Mouse (Mus musculus): ENCODE results near the gene Zc3h18.

DNA sequence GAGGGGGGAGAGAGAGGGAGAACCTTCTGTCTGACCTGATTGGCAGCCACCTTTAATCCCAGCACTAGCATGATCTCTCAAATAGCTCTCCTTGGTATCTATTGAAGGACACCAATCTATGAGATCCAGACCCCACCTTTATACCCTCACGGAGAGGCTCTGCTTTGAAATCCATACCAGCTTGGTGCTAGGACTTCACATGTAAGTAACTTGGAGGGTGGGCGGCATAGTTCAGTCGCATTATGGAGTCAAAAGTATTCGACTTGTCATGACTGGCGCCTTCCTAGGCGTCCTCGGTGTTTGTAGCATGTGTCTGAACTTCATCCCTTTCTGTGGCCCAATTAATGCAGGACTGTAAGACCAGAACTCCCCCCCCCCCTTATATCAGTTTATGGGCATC is 1.1 kb upstream of the Zc3h18 start:
- TF ChIP-seq CTCF (IDR thresholded peaks at IDR 0.05; ENCODE audit: borderline replicate concordance, control insufficient read depth, extremely low read depth, insufficient read depth, low read length, poor library complexity) = no peak
- TF ChIP-seq POLR2A (IDR thresholded peaks at IDR 0.05; ENCODE audit: control insufficient read depth, extremely low read depth, insufficient read depth, low read length, poor library complexity) = no peak

All from thymus, adult 2 months (tissue).